Mouse (Mus musculus): ENCODE measurements at regions not wholly inside any gene's neighbourhood (a gene's known extent, or its start where the extent isn't known, plus 50 kb on each side); places are given as distances from the start of the nearest gene placed in this dataset.

- Histone ChIP-seq H3K9ac (ENCODE audit: low read depth, low read length) (no peak overlapping the region), H3K27me3 (ENCODE audit: control insufficient read depth, insufficient read depth, low read length) (no peaks in the 10 kb centered on the region), H3K4me3 (ENCODE audit: low read depth, low read length) (no peak overlapping the region), H3K27ac (ENCODE audit: low read depth, low read length) (no peak overlapping the region), H3K36me3 (ENCODE audit: control insufficient read depth, insufficient read depth, low read length) (no peaks in the 10 kb centered on the region), H3K9me3 (replicated peaks; ENCODE audit: control insufficient read depth, low read length) (no peaks in the 10 kb centered on the region), H3K4me2 (no peak overlapping the region), H3K4me1 (ENCODE audit: control insufficient read depth, insufficient read depth, low read length) (no peaks in the 10 kb centered on the region)
- no peak for ATAC-seq (replicated peaks; ENCODE audit: insufficient number of reproducible peaks, low FRiP score, low TSS enrichment)
Measured at GRCm38 (mm10) chr2:51857226-51857625, 77.7 kb downstream of the Rbm43 start.

DNA sequence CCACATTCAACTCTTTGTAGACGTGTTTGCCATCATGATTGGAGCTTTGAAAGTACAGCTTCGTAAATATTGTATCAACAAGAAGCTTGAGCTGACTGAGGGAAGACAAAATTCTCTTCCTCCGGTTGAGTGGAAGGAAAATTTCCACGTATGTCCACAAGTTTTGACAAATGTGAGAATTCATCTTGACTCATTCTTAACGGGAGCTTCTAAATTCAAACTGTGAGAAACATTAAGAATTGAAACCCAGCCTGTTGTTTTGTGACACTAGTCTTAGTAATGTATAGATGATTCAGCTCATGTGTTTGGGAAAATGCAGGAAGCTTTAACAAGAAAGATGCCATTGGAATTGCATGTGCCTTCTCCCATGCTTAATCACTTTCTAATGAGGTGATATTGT lies 68.9 kb downstream of the Rbm43 start:
- Histone ChIP-seq H3K4me1 (ENCODE audit: control insufficient read depth, insufficient read depth, low read length) (no peaks in the 10 kb centered on the region), H3K9me3 (replicated peaks; ENCODE audit: control insufficient read depth, low read length) (no peaks in the 10 kb centered on the region), H3K4me3 (ENCODE audit: low read depth, low read length) (no peak overlapping the region), H3K36me3 (ENCODE audit: control insufficient read depth, insufficient read depth, low read length) (no peaks in the 10 kb centered on the region), H3K27me3 (ENCODE audit: control insufficient read depth, insufficient read depth, low read length) (no peaks in the 10 kb centered on the region), H3K9ac (ENCODE audit: low read depth, low read length) (no peak overlapping the region), H3K27ac (ENCODE audit: low read depth, low read length) (no peak overlapping the region), H3K4me2 (no peak overlapping the region)
- ATAC-seq (replicated peaks; ENCODE audit: insufficient number of reproducible peaks, low FRiP score, low TSS enrichment): no peak
- WGBS (ENCODE audit: insufficient replicate concordance): 77% methylated on average over 5 of the region's 5 CpGs

DNA sequence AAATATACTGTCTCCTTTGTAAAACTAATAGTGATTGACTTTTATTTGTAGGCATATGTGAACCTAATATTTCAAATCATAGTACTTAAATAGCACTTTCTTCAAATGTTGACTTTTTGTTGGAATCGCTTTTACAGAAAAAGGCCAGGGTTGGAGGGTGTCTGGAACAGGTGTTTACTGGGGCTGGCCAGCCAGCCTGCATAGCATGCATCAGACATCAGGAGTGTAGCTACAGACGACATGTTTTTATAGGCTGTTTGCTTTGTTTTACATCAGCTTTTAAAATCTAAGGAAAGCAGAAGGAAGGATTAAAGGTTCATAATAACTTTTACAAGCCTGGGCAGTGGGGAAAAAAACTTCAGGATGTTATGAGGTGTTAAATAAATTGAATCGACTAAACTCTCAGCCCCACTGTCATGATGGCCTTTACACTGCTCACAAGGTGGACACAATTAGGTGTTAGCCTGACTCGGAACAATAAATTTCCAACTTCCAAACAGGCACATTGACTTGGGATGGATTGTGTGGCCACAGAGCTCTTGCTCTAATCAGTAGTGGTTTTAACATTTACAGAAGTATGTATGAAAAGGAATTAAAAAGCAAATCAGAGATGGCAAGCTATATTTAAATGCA lies 66.0 kb downstream of the Rbm43 start:
- Histone ChIP-seq H3K27me3 (ENCODE audit: control insufficient read depth, insufficient read depth, low read length) (no peaks in the 10 kb centered on the region), H3K4me1 (ENCODE audit: control insufficient read depth, insufficient read depth, low read length) (no peaks in the 10 kb centered on the region), H3K9me3 (replicated peaks; ENCODE audit: control insufficient read depth, low read length) (no peaks in the 10 kb centered on the region), H3K27ac (ENCODE audit: low read depth, low read length) (no peak overlapping the region), H3K9ac (ENCODE audit: low read depth, low read length) (no peak overlapping the region), H3K4me2 (no peak overlapping the region), H3K4me3 (ENCODE audit: low read depth, low read length) (no peak overlapping the region), H3K36me3 (ENCODE audit: control insufficient read depth, insufficient read depth, low read length) (no peaks in the 10 kb centered on the region)
- ATAC-seq (replicated peaks; ENCODE audit: insufficient number of reproducible peaks, low FRiP score, low TSS enrichment): no peak
- 75% methylated on average over 4 of the region's 4 CpGs for WGBS (ENCODE audit: insufficient replicate concordance)

DNA sequence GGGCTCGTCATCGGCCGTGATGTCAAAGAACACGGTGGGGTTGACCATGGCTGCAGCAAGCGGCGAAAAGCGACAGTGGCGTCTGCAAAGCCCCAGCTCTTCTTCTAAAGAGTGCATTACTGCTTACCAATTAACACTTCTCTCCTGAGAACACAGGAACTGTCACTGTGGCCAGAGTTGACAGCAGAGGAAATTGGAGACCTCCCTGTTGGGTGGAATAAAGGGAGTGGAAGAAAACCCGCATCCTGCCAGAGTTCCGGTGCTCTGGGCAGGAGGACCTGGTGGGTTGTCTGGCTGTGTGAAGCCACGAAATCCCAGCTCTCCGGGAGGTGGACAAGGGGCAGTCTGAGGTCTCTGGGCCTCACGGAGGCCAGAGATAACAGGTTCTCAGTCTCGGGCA lies 63.4 kb downstream of the Rbm43 start:
- H3K27ac ChIP-seq (ENCODE audit: low read depth, low read length): no peak overlapping the region

More for the DNA sequence above, 63.4 kb downstream of the Rbm43 start:
- no peaks in the 10 kb centered on the region for H3K27me3 ChIP-seq (ENCODE audit: control insufficient read depth, insufficient read depth, low read length)
- ATAC-seq (replicated peaks; ENCODE audit: insufficient number of reproducible peaks, low FRiP score, low TSS enrichment): no peak
- H3K9me3 ChIP-seq (replicated peaks; ENCODE audit: control insufficient read depth, low read length): no peaks in the 10 kb centered on the region
- no peak overlapping the region for H3K4me2 ChIP-seq
- 69% methylated on average over 14 of the region's 14 CpGs for WGBS (ENCODE audit: insufficient replicate concordance)
- no peaks in the 10 kb centered on the region for H3K36me3 ChIP-seq (ENCODE audit: control insufficient read depth, insufficient read depth, low read length)
- H3K9ac ChIP-seq (ENCODE audit: low read depth, low read length): no peak overlapping the region
- no peaks in the 10 kb centered on the region for H3K4me1 ChIP-seq (ENCODE audit: control insufficient read depth, insufficient read depth, low read length)
- H3K4me3 ChIP-seq (ENCODE audit: low read depth, low read length): no peak overlapping the region

Measured in heart, embryonic 11.5 days (tissue).